Mouse (Mus musculus): ENCODE data around the gene Taf10. TPM values are rescaled to one million over a fixed set of nuclear protein-coding genes. Genes with fewer than 3 reads are reported as not detected.

Taf10 gene
- total and polyA plus RNA-seq, 3 experiments = 202 to 353 (median 263) TPM

DNA sequence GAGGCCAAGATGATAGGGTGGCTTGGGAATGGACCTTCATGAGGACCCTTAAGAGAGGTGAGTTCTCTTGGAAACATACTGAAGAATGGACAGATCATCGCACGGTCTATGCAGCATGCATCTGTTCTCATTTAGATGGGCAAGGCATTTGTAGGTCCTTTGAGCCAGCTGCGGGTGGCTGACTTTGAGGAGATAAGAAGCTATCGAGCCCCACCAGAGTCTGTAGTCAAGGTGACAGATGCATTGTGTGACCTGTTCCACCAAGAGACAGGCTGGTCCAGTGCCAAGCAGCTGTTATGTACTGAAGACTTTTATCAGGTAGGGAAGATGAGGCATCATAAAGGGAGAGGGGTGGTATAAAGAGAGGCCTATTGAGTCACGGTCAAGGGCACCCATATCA is 35.4 kb downstream of the Taf10 start:
- Histone ChIP-seq H3K36me3 (replicated peaks) (no peaks in the 10 kb centered on the region), H3K4me3 (ENCODE audit: low read depth, low read length) (no peak overlapping the region), H3K4me1 (ENCODE audit: insufficient read depth, low read depth, low read length) (no peaks in the 10 kb centered on the region), H3K27me3 (ENCODE audit: insufficient read depth, low read length) (peaks cover 6% of the 10 kb centered on the region; the same call in 1 of the 2 replicates), H3K9me3 (replicated peaks) (no peaks in the 10 kb centered on the region)
- DNase-seq (ENCODE audit: low spot score) = no peak
- ATAC-seq (ENCODE audit: extremely low read depth, insufficient number of reproducible peaks, low FRiP score, poor library complexity, severe bottlenecking) = no peak
- no peak for TF ChIP-seq CTCF (IDR thresholded peaks at IDR 0.05; ENCODE audit: low read depth, low read length)
- no peak for TF ChIP-seq GATA1 (IDR thresholded peaks at IDR 0.05; ENCODE audit: borderline replicate concordance, low read length)
- TF ChIP-seq TAL1 (conservative IDR thresholded peaks at IDR 0.05; ENCODE audit: low read depth, low read length) = no peak
- no peak for TF ChIP-seq POLR2AphosphoS5 (IDR thresholded peaks at IDR 0.05; ENCODE audit: insufficient replicate concordance, low read depth, low read length)

GRCm38 (mm10) chr7:105703816-105704215 is 40.3 kb downstream of the Taf10 start:
- DNase-seq (ENCODE audit: low spot score) (no peak), ATAC-seq (ENCODE audit: extremely low read depth, insufficient number of reproducible peaks, low FRiP score, poor library complexity, severe bottlenecking) (no peak)
- no peak overlapping the region for H3K4me3 ChIP-seq (ENCODE audit: low read depth, low read length)
- H3K36me3 ChIP-seq (replicated peaks) = no peaks in the 10 kb centered on the region
- no peaks in the 10 kb centered on the region for H3K4me1 ChIP-seq (ENCODE audit: insufficient read depth, low read depth, low read length)
- no peaks in the 10 kb centered on the region for H3K9me3 ChIP-seq (replicated peaks)
- TF ChIP-seq GATA1 (IDR thresholded peaks at IDR 0.05; ENCODE audit: borderline replicate concordance, low read length) (no peak), TAL1 (conservative IDR thresholded peaks at IDR 0.05; ENCODE audit: low read depth, low read length) (no peak), POLR2AphosphoS5 (IDR thresholded peaks at IDR 0.05; ENCODE audit: insufficient replicate concordance, low read depth, low read length) (no peak), CTCF (IDR thresholded peaks at IDR 0.05; ENCODE audit: low read depth, low read length) (no peak), GATA2 (IDR thresholded peaks at IDR 0.05; ENCODE audit: borderline replicate concordance, low read depth, low read length) (no peak)
- peaks cover 11% of the 10 kb centered on the region for H3K27me3 ChIP-seq (ENCODE audit: insufficient read depth, low read length)

DNA sequence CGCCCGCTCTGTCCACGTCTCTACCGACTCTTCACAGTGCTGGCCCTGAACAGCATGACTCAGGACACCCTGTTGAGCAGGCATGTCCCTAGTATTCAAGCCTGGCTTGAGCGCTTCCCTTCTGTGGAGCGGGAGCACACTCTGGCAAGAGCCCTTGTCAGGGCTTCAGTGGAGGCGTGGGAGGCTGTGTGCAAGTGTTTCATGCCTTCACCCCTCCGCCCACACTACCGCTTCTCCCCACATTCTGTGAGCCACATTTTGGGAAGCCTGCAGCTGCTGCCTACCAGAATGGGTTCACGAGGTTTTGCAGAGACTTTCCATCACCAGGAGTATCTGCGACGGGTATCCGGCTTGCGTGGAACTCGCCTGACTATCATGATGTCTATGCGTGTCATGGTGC is 41.0 kb downstream of the Taf10 start:
- H3K27me3 ChIP-seq (ENCODE audit: insufficient read depth, low read length) = peaks cover 11% of the 10 kb centered on the region
- DNase-seq (ENCODE audit: low spot score) (no peak), ATAC-seq (ENCODE audit: extremely low read depth, insufficient number of reproducible peaks, low FRiP score, poor library complexity, severe bottlenecking) (no peak)
- no peaks in the 10 kb centered on the region for H3K9me3 ChIP-seq (replicated peaks)
- no peaks in the 10 kb centered on the region for H3K4me1 ChIP-seq (ENCODE audit: insufficient read depth, low read depth, low read length)
- H3K4me3 ChIP-seq (ENCODE audit: low read depth, low read length) = no peak overlapping the region
- no peak for TF ChIP-seq CTCF (IDR thresholded peaks at IDR 0.05; ENCODE audit: low read depth, low read length)
- TF ChIP-seq POLR2AphosphoS5 (IDR thresholded peaks at IDR 0.05; ENCODE audit: insufficient replicate concordance, low read depth, low read length) = no peak
- no peak for TF ChIP-seq GATA2 (IDR thresholded peaks at IDR 0.05; ENCODE audit: borderline replicate concordance, low read depth, low read length)
- TF ChIP-seq TAL1 (conservative IDR thresholded peaks at IDR 0.05; ENCODE audit: low read depth, low read length) = no peak
- no peak for TF ChIP-seq GATA1 (IDR thresholded peaks at IDR 0.05; ENCODE audit: borderline replicate concordance, low read length)
- H3K36me3 ChIP-seq (replicated peaks) = no peaks in the 10 kb centered on the region

GRCm38 (mm10) chr7:105690875-105691274 is 53.3 kb downstream of the Taf10 start:
- Histone ChIP-seq H3K4me3 (ENCODE audit: low read depth, low read length) (no peak overlapping the region), H3K36me3 (replicated peaks) (no peaks in the 10 kb centered on the region), H3K27me3 (ENCODE audit: insufficient read depth, low read length) (peaks cover 6% of the 10 kb centered on the region), H3K9me3 (replicated peaks) (no peaks in the 10 kb centered on the region), H3K4me1 (ENCODE audit: insufficient read depth, low read depth, low read length) (no peaks in the 10 kb centered on the region)
- no peak; the same call in 1 of the 2 replicates for ATAC-seq (ENCODE audit: extremely low read depth, insufficient number of reproducible peaks, low FRiP score, poor library complexity, severe bottlenecking)
- no peak for TF ChIP-seq POLR2AphosphoS5 (IDR thresholded peaks at IDR 0.05; ENCODE audit: insufficient replicate concordance, low read depth, low read length)
- TF ChIP-seq TAL1 (conservative IDR thresholded peaks at IDR 0.05; ENCODE audit: low read depth, low read length) = no peak
- TF ChIP-seq GATA2 (IDR thresholded peaks at IDR 0.05; ENCODE audit: borderline replicate concordance, low read depth, low read length) = no peak
- TF ChIP-seq CTCF (IDR thresholded peaks at IDR 0.05; ENCODE audit: low read depth, low read length) = no peak
- TF ChIP-seq GATA1 (IDR thresholded peaks at IDR 0.05; ENCODE audit: borderline replicate concordance, low read length) = no peak
- DNase-seq (ENCODE audit: low spot score) = no peak

Other genes starting within 250 kb of the Taf10 start
- 19.2 and 23.7 TPM in 2 replicates for gene Smpd1, start 190.0 kb downstream of the Taf10 start, total RNA-seq (2014; fragmentation: Nextera tagmentation)
- 14.5 and 22.4 TPM in 2 replicates for gene Smpd1, start 190.0 kb downstream of the Taf10 start, total RNA-seq (2017)
- 12.0 and 12.8 TPM in 2 replicates for gene Smpd1, start 190.0 kb downstream of the Taf10 start, polyA plus RNA-seq (2012)
- not detected in 2 replicates for gene Apbb1, start 162.7 kb downstream of the Taf10 start, total RNA-seq (2014; fragmentation: Nextera tagmentation)
- 0.27 and 0.64 TPM in 2 replicates for gene Apbb1, start 162.7 kb downstream of the Taf10 start, total RNA-seq (2017)
- 0.02 and 0.03 TPM in 2 replicates for gene Apbb1, start 162.7 kb downstream of the Taf10 start, polyA plus RNA-seq (2012)
- not detected in 2 replicates for gene Hpx, start 144.2 kb downstream of the Taf10 start, total RNA-seq (2014; fragmentation: Nextera tagmentation)
- gene Hpx, start 144.2 kb downstream of the Taf10 start, total RNA-seq (2017) = not detected in 2 replicates
- not detected in 2 replicates for gene Hpx, start 144.2 kb downstream of the Taf10 start, polyA plus RNA-seq (2012)
- 12.0 and 16.7 TPM in 2 replicates for gene Trim3, start 110.8 kb downstream of the Taf10 start, total RNA-seq (2014; fragmentation: Nextera tagmentation)
- 9.3 and 11.5 TPM in 2 replicates for gene Trim3, start 110.8 kb downstream of the Taf10 start, total RNA-seq (2017)
- gene Trim3, start 110.8 kb downstream of the Taf10 start, polyA plus RNA-seq (2012) = 4.6 and 5.3 TPM in 2 replicates
- gene Timm10b, start 104.3 kb downstream of the Taf10 start, total RNA-seq (2014; fragmentation: Nextera tagmentation) = 24.0 and 53.0 TPM in 2 replicates
- 131 and 174 TPM in 2 replicates for gene Timm10b, start 104.3 kb downstream of the Taf10 start, total RNA-seq (2017)
- gene Timm10b, start 104.3 kb downstream of the Taf10 start, polyA plus RNA-seq (2012) = 261 and 308 TPM in 2 replicates
- gene Arfip2, start 103.9 kb downstream of the Taf10 start, total RNA-seq (2014; fragmentation: Nextera tagmentation) = 22.8 and 34.7 TPM in 2 replicates
- 35.3 and 35.8 TPM in 2 replicates for gene Arfip2, start 103.9 kb downstream of the Taf10 start, total RNA-seq (2017)
- 57.5 and 64.7 TPM in 2 replicates for gene Arfip2, start 103.9 kb downstream of the Taf10 start, polyA plus RNA-seq (2012)
- gene Gm45799, start 103.8 kb downstream of the Taf10 start, total RNA-seq (2014; fragmentation: Nextera tagmentation) = 6.0 and 17.0 TPM in 2 replicates
- 3.2 and 5.3 TPM in 2 replicates for gene Gm45799, start 103.8 kb downstream of the Taf10 start, total RNA-seq (2017)
- gene Gm45799, start 103.8 kb downstream of the Taf10 start, polyA plus RNA-seq (2012) = 96.6 and 137 TPM in 2 replicates
- 2.2 and 2.9 TPM in 2 replicates for gene Dnhd1, start 93.5 kb downstream of the Taf10 start, total RNA-seq (2014; fragmentation: Nextera tagmentation)
- 1.9 and 2.1 TPM in 2 replicates for gene Dnhd1, start 93.5 kb downstream of the Taf10 start, total RNA-seq (2017)
- gene Dnhd1, start 93.5 kb downstream of the Taf10 start, polyA plus RNA-seq (2012) = 0.02 TPM in 1 of 2 replicates, not detected in the other
- 200 and 228 TPM in 2 replicates for gene Ilk, start 7.8 kb downstream of the Taf10 start, total RNA-seq (2014; fragmentation: Nextera tagmentation)
- gene Ilk, start 7.8 kb downstream of the Taf10 start, total RNA-seq (2017) = 89.3 and 99.4 TPM in 2 replicates
- 19.8 and 21.1 TPM in 2 replicates for gene Ilk, start 7.8 kb downstream of the Taf10 start, polyA plus RNA-seq (2012)
- 51.5 and 69.0 TPM in 2 replicates for gene Rrp8, start 7.0 kb downstream of the Taf10 start, total RNA-seq (2014; fragmentation: Nextera tagmentation)
- 27.4 and 29.4 TPM in 2 replicates for gene Rrp8, start 7.0 kb downstream of the Taf10 start, total RNA-seq (2017)
- gene Rrp8, start 7.0 kb downstream of the Taf10 start, polyA plus RNA-seq (2012) = 30.4 and 35.1 TPM in 2 replicates
- gene Tpp1, start 7.9 kb upstream of the Taf10 start, total RNA-seq (2014; fragmentation: Nextera tagmentation) = 157 and 173 TPM in 2 replicates
- 67.3 and 72.9 TPM in 2 replicates for gene Tpp1, start 7.9 kb upstream of the Taf10 start, total RNA-seq (2017)
- 48.8 and 49.0 TPM in 2 replicates for gene Tpp1, start 7.9 kb upstream of the Taf10 start, polyA plus RNA-seq (2012)
- not detected in 2 replicates for gene Dchs1, start 43.3 kb upstream of the Taf10 start, total RNA-seq (2014; fragmentation: Nextera tagmentation)
- 0.05 and 0.06 TPM in 2 replicates for gene Dchs1, start 43.3 kb upstream of the Taf10 start, total RNA-seq (2017)
- gene Dchs1, start 43.3 kb upstream of the Taf10 start, polyA plus RNA-seq (2012) = under 0.01 TPM in 1 of 2 replicates, not detected in the other
- 159 and 162 TPM in 2 replicates for gene Mrpl17, start 66.7 kb upstream of the Taf10 start, total RNA-seq (2014; fragmentation: Nextera tagmentation)
- gene Mrpl17, start 66.7 kb upstream of the Taf10 start, total RNA-seq (2017) = 50.3 and 58.4 TPM in 2 replicates
- gene Mrpl17, start 66.7 kb upstream of the Taf10 start, polyA plus RNA-seq (2012) = 111 and 125 TPM in 2 replicates
- gene Gm4070, start 209.6 kb upstream of the Taf10 start, total RNA-seq (2014; fragmentation: Nextera tagmentation) = 0.23 and 3.7 TPM in 2 replicates
- gene Gm4070, start 209.6 kb upstream of the Taf10 start, total RNA-seq (2017) = 1.6 and 2.7 TPM in 2 replicates
- not detected in 2 replicates for gene Gm4070, start 209.6 kb upstream of the Taf10 start, polyA plus RNA-seq (2012)

Data from G1E (cell line).